Mouse (Mus musculus): ENCODE measurements at regions not wholly inside any gene's neighbourhood (a gene's known extent, or its start where the extent isn't known, plus 50 kb on each side); places are given as distances from the start of the nearest gene placed in this dataset.

- H3K36me3 ChIP-seq (ENCODE audit: insufficient read depth, low read length) = no peaks in the 10 kb centered on the region
- H3K4me1 ChIP-seq (replicated peaks; ENCODE audit: low read depth, low read length) = 0 out of 2 replicates have a peak, but pooled peaks cover 6% of the 10 kb centered on the region
- H3K27me3 ChIP-seq (ENCODE audit: insufficient read depth, low read length) = no peaks in the 10 kb centered on the region
- TF ChIP-seq NANOG (IDR thresholded peaks at IDR 0.05; ENCODE audit: borderline replicate concordance, low read length) (no peak), CTCF (conservative IDR thresholded peaks at IDR 0.05; ENCODE audit: low read length) (no peak), POU5F1 (IDR thresholded peaks at IDR 0.05; ENCODE audit: borderline replicate concordance, low read length) (no peak)
- no peak overlapping the region for H3K4me3 ChIP-seq (replicated peaks; ENCODE audit: low read length)
- no peaks in the 10 kb centered on the region for H3K9me3 ChIP-seq (ENCODE audit: low read length)
Observed at GRCm38 (mm10) chr8:18287536-18288237, 690.4 kb downstream of the Defb40 start.

- no peak for TF ChIP-seq POU5F1 (IDR thresholded peaks at IDR 0.05; ENCODE audit: borderline replicate concordance, low read length)
- TF ChIP-seq NANOG (IDR thresholded peaks at IDR 0.05; ENCODE audit: borderline replicate concordance, low read length) = no peak
- TF ChIP-seq CTCF (conservative IDR thresholded peaks at IDR 0.05; ENCODE audit: low read length) = no peak
- no peak overlapping the region for H3K4me3 ChIP-seq (replicated peaks; ENCODE audit: low read length)
- 0 out of 2 replicates have a peak, but pooled peaks cover 6% of the 10 kb centered on the region for H3K4me1 ChIP-seq (replicated peaks; ENCODE audit: low read depth, low read length)
- H3K36me3 ChIP-seq (ENCODE audit: insufficient read depth, low read length) = no peaks in the 10 kb centered on the region
- H3K27me3 ChIP-seq (ENCODE audit: insufficient read depth, low read length) = no peaks in the 10 kb centered on the region
- H3K9me3 ChIP-seq (ENCODE audit: low read length) = no peaks in the 10 kb centered on the region
Observed at GRCm38 (mm10) chr8:18279932-18280331, 698.1 kb downstream of the Defb40 start.

GRCm38 (mm10) chr8:18268301-18268700, 709.8 kb downstream of the Defb40 start:
- H3K4me1 ChIP-seq (replicated peaks; ENCODE audit: low read depth, low read length) = no peaks in the 10 kb centered on the region
- no peaks in the 10 kb centered on the region for H3K27me3 ChIP-seq (ENCODE audit: insufficient read depth, low read length)
- TF ChIP-seq NANOG (IDR thresholded peaks at IDR 0.05; ENCODE audit: borderline replicate concordance, low read length) (no peak), CTCF (conservative IDR thresholded peaks at IDR 0.05; ENCODE audit: low read length) (no peak), POU5F1 (IDR thresholded peaks at IDR 0.05; ENCODE audit: borderline replicate concordance, low read length) (no peak)
- H3K36me3 ChIP-seq (ENCODE audit: insufficient read depth, low read length) = no peaks in the 10 kb centered on the region
- no peaks in the 10 kb centered on the region for H3K9me3 ChIP-seq (ENCODE audit: low read length)
- H3K4me3 ChIP-seq (replicated peaks; ENCODE audit: low read length) = no peak overlapping the region

GRCm38 (mm10) chr8:18258287-18258961, 719.6 kb downstream of the Defb40 start:
- H3K4me1 ChIP-seq (replicated peaks; ENCODE audit: low read depth, low read length) = no peaks in the 10 kb centered on the region; the same call in 1 of the 2 replicates
- no peak overlapping the region for H3K4me3 ChIP-seq (replicated peaks; ENCODE audit: low read length)
- H3K27me3 ChIP-seq (ENCODE audit: insufficient read depth, low read length) = no peaks in the 10 kb centered on the region
- no peaks in the 10 kb centered on the region for H3K36me3 ChIP-seq (ENCODE audit: insufficient read depth, low read length)
- H3K9me3 ChIP-seq (ENCODE audit: low read length) = no peaks in the 10 kb centered on the region; the same call in 1 of the 2 replicates
- no peak for TF ChIP-seq CTCF (conservative IDR thresholded peaks at IDR 0.05; ENCODE audit: low read length)
- TF ChIP-seq NANOG (IDR thresholded peaks at IDR 0.05; ENCODE audit: borderline replicate concordance, low read length) = no peak
- no peak for TF ChIP-seq POU5F1 (IDR thresholded peaks at IDR 0.05; ENCODE audit: borderline replicate concordance, low read length)

GRCm38 (mm10) chr8:18246299-18246698, 731.8 kb downstream of the Defb40 start:
- H3K9me3 ChIP-seq (ENCODE audit: low read length) = no peaks in the 10 kb centered on the region
- no peak overlapping the region for H3K4me3 ChIP-seq (replicated peaks; ENCODE audit: low read length)
- no peaks in the 10 kb centered on the region for H3K4me1 ChIP-seq (replicated peaks; ENCODE audit: low read depth, low read length)
- H3K27me3 ChIP-seq (ENCODE audit: insufficient read depth, low read length) = no peaks in the 10 kb centered on the region
- TF ChIP-seq NANOG (IDR thresholded peaks at IDR 0.05; ENCODE audit: borderline replicate concordance, low read length) = no peak
- H3K36me3 ChIP-seq (ENCODE audit: insufficient read depth, low read length) = no peaks in the 10 kb centered on the region

GRCm38 (mm10) chr8:18217599-18217998, 760.5 kb downstream of the Defb40 start:
- H3K4me1 ChIP-seq (replicated peaks; ENCODE audit: low read depth, low read length) = no peaks in the 10 kb centered on the region
- no peaks in the 10 kb centered on the region for H3K36me3 ChIP-seq (ENCODE audit: insufficient read depth, low read length)
- H3K4me3 ChIP-seq (replicated peaks; ENCODE audit: low read length) = no peak overlapping the region
- no peaks in the 10 kb centered on the region for H3K27me3 ChIP-seq (ENCODE audit: insufficient read depth, low read length)
- H3K9me3 ChIP-seq (ENCODE audit: low read length) = no peaks in the 10 kb centered on the region
- TF ChIP-seq CTCF (conservative IDR thresholded peaks at IDR 0.05; ENCODE audit: low read length) (no peak), POU5F1 (IDR thresholded peaks at IDR 0.05; ENCODE audit: borderline replicate concordance, low read length) (no peak), NANOG (IDR thresholded peaks at IDR 0.05; ENCODE audit: borderline replicate concordance, low read length) (no peak)

- no peak overlapping the region for H3K4me3 ChIP-seq (replicated peaks; ENCODE audit: low read length)
- TF ChIP-seq NANOG (IDR thresholded peaks at IDR 0.05; ENCODE audit: borderline replicate concordance, low read length) (no peak), POU5F1 (IDR thresholded peaks at IDR 0.05; ENCODE audit: borderline replicate concordance, low read length) (no peak), CTCF (conservative IDR thresholded peaks at IDR 0.05; ENCODE audit: low read length) (no peak)
- H3K36me3 ChIP-seq (ENCODE audit: insufficient read depth, low read length) = no peaks in the 10 kb centered on the region
- H3K9me3 ChIP-seq (ENCODE audit: low read length) = no peaks in the 10 kb centered on the region
- H3K4me1 ChIP-seq (replicated peaks; ENCODE audit: low read depth, low read length) = no peaks in the 10 kb centered on the region
- no peaks in the 10 kb centered on the region for H3K27me3 ChIP-seq (ENCODE audit: insufficient read depth, low read length)
Observed at GRCm38 (mm10) chr8:18217192-18217591, 760.9 kb downstream of the Defb40 start.

GRCm38 (mm10) chr8:18216516-18216915, 761.5 kb downstream of the Defb40 start:
- H3K27me3 ChIP-seq (ENCODE audit: insufficient read depth, low read length) = no peaks in the 10 kb centered on the region
- H3K36me3 ChIP-seq (ENCODE audit: insufficient read depth, low read length) = no peaks in the 10 kb centered on the region
- no peaks in the 10 kb centered on the region for H3K4me1 ChIP-seq (replicated peaks; ENCODE audit: low read depth, low read length)
- TF ChIP-seq POU5F1 (IDR thresholded peaks at IDR 0.05; ENCODE audit: borderline replicate concordance, low read length) = no peak
- no peak for TF ChIP-seq CTCF (conservative IDR thresholded peaks at IDR 0.05; ENCODE audit: low read length)
- no peak for TF ChIP-seq NANOG (IDR thresholded peaks at IDR 0.05; ENCODE audit: borderline replicate concordance, low read length)
- no peaks in the 10 kb centered on the region for H3K9me3 ChIP-seq (ENCODE audit: low read length)
- no peak overlapping the region for H3K4me3 ChIP-seq (replicated peaks; ENCODE audit: low read length)

Measured in E14TG2a.4 (cell line).